Mouse (Mus musculus): ENCODE measurements around the gene Fam205a1.
"Not testable (repeated sequence)": the region's sequence is repeated elsewhere in the genome, so short reads cannot be mapped to it uniquely, and the experiment has no call there.

Gene Fam205a1

GRCm38 (mm10) chr4:42853788-42854187 is at the start of gene Fam205a1:
TSS of gene Fam205a1 (minus strand) at chr4:42853888.
- not testable (repeated sequence) for DNase-seq (ENCODE audit: low spot score)

DNA sequence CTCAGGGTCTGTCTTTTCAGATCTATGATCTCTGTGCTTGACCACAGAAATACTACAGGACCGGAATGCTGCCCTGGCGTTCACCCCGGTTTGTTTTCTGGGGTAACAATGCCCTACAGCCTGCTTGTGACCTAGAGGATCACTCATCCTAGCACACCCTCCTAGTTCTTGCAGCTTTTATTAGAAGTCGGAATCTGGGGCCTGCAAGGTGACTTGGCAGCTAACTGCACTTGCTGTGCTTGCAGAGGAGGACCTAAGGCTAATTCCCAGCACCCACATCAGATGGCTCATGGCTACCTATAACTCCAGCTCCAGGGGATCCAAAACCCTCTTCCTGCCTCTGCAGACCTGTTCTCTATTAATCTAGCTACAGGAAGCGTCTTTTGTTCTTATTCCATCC is 49.0 kb upstream of the Fam205a1 start:
- DNase-seq (ENCODE audit: low spot score) = no peak

DNA sequence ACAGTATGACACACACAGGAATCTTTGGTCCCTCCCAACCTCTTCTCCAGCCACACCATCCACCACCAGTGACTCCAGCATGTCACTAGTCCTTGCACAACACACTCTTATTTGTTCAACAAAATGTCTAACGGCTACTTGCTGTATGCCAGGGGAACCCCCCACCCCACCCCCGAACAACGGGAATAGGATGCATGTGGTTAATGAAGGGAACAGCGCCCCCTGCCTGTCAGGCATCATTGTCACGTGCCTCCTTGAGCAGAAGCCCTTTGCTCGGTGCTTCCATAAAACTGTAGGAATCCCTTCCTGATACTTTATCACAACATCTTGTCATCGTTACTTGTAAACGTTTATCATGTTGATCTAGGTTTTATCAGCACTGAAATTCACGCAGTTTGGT is 48.5 kb upstream of the Fam205a1 start:
- no peak for DNase-seq (ENCODE audit: low spot score)

DNA sequence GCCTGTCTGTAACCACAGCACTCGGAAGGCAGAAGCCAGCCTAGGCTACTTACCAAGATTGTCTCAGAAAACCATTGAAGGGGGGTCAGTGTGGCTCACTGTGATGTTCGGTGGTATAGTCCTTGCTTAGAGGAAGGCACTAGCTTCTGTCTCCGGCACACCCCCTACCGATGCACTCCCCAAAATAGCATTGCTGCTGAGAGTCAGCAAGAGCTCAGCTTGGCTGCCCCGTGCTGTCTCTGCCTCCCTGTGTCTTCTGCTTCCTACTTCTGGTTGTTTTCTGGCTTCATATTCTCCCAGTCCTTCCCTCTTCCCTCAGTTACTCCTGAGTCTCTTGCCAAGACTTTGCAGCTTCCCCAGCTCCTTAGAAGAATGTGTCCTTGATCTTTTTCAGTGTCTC is 47.2 kb upstream of the Fam205a1 start:
- no peak for DNase-seq (ENCODE audit: low spot score)

DNA sequence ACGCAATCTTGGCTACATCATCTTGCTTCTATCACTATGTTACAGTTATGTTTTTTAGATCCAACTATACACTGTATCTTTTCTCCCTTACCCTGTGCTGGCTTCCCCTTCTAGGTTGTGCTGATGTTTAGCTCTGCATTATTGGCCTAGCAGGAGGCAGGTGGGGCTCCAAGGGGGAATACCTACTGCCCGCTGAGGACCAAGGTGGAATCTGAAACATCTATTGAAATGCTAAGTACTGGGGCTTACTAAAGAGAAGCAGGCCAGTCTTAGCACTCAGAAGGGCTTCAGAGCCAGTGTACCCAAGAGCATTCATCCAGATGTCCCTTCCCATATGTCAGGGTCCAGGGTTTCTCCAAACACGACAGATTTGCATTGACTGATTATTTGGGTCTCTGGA is 45.2 kb upstream of the Fam205a1 start:
- no peak for DNase-seq (ENCODE audit: low spot score)

DNA sequence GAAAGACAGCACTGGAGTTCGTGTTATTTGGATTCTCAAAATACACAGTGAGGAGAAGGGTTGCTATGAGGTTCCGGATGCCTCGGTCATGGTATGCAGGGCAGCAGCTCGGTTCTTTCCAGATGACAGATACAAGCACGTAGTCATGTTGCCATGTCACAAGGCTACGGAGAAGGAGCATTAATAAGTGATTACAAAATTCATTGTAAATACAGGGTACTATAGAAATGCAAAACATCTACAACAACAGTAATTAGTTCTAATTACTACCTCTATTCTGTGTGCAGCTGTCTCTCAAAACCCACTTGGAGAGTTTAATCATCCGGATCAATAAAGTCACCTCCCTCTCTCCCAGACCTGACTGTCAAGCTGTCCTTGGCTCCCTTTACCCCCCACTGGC is 41.4 kb upstream of the Fam205a1 start:
- DNase-seq (ENCODE audit: low spot score) = no peak

- no peak for DNase-seq (ENCODE audit: low spot score)
Measured at GRCm38 (mm10) chr4:42891176-42891575, 37.5 kb upstream of the Fam205a1 start.

- DNase-seq (ENCODE audit: low spot score) = no peak
Measured at GRCm38 (mm10) chr4:42888806-42889205, 35.1 kb upstream of the Fam205a1 start.

GRCm38 (mm10) chr4:42886926-42887325 is 33.2 kb upstream of the Fam205a1 start:
- no peak for DNase-seq (ENCODE audit: low spot score)

GRCm38 (mm10) chr4:42880677-42880948 is 26.9 kb upstream of the Fam205a1 start:
- no peak for DNase-seq (ENCODE audit: low spot score)

DNA sequence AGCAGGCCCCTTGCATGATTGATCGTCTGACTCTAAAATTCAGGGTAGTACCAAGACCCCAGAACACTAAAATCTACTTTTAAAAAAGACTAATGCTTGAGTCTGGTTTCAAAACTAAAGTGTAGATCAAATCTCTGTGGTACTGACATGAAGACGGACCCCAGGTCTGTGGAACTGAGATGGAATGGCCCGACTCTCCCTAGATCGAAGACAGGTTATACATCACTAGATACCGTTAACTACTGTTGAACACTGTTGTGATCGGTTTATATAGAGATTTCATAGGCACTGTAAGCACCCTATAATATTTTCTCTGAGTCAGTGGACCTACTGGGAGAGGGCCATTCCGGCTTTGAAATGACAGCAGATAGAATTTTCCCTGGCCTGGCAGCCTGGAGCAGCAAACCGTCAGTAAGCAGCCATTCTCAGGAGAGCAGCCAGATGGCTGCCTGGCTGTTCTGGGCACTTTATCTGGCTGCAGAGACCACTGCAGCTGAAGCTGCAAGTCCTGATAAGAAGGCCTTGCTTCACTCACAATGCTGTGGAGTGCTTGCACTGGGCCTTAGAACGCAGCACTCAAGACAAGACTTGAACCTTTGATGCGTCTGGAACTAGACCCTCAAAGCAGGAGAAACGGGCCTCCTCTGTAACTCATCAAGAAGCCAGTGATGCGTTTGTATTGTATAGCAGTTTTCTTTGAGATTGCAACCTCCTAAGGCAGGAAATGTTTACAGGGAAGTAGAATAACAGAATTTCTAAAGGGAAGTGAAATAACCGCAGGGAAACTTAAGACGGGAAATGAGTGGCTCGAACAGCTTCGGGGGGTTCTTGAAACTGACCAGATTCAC is 26.4 kb upstream of the Fam205a1 start:
- DNase-seq (ENCODE audit: low spot score) = no peak

DNA sequence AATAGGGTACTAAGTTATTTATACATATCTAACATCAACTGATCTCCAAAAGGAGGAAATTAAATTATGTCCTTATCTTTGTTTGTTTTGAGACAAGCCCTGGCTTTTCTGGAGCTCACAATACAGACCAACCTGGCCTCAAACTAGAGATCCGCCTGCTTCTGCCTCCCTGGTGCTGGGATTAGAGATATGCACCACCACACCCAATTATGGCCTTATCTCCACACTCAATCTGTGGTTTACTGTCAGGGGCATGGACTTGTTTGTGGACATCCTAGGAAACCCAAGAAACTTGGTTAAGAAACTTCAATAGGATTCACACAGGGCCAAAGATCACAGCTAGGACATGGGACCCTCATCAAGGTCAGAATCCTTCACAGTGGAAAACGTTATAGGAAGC is 24.0 kb upstream of the Fam205a1 start:
- no peak for DNase-seq (ENCODE audit: low spot score)

DNA sequence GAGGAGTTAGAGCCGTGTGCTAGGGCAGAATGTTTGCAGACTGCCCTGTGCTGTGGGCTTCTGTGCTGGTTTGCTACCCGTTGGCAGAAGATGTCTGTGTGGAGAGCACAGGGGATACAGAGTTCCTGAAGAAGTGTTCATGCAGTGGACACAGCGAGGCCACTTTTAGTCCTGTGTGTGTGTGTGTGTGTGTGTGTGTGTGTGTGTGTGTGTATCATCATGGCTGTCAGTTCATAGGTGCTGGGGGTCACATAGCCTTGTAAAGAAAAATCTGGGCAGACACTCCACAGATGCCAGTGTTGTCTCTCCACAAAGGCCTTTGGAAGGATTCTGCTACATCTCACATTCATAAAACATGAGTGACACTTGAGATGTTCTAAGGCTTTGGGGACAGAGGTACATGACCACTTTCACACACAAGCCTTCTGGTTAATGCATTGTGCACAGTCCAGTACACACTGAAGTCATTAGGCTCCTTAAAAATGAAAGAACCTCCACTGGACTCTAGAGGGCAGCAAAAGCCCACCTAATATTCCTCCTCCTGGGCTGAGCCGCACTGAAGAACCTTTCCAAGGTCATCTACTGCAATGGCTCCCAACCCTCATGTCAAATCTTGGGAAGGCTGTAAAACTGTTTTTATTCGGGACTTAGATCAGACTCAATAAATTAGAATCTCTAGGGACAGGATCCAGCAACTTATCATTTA is 23.1 kb upstream of the Fam205a1 start:
- peak; percentile 41 for DNase-seq (ENCODE audit: low spot score)

- DNase-seq (ENCODE audit: low spot score) = no peak
Measured at GRCm38 (mm10) chr4:42874134-42874533, 20.4 kb upstream of the Fam205a1 start, which contains the start of gene Fam205c. TSS of gene Fam205c (minus strand) at chr4:42874234.

DNA sequence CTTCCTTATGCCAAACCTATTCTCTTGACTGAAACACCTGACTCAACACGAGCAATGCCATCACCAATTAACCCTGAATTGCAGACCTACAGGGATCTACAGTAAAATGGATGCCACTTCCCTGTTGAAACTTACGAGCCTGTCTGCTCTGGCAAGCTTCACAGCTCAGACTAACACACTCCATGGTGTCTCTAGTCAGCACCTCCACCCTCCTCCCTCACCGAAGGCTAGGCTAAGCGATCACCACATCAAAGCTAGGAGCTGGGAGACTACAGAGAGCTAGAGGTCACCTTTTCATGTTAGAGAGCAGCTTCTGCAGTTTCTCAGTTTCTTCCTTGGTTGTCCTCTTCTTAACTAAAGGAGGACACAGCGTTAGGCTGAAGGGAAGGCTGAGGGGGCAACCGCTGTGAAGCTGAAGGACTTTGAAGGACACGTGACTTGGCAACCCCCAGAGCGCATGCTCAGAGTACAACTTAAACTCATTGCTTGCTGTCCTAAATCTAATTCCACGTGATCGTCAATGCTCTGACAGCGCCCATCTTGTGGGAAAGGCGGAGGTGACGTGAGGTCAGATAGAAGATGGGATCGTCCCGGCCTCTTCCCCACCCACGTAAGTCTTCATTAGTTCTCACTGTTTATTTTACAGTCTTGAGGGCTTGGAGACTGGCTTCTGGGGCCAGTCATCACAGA is 19.2 kb upstream of the Fam205a1 start:
- DNase-seq (ENCODE audit: low spot score) = no peak

- DNase-seq (ENCODE audit: low spot score) = no peak
Measured at GRCm38 (mm10) chr4:42872151-42872550, 18.5 kb upstream of the Fam205a1 start.

DNA sequence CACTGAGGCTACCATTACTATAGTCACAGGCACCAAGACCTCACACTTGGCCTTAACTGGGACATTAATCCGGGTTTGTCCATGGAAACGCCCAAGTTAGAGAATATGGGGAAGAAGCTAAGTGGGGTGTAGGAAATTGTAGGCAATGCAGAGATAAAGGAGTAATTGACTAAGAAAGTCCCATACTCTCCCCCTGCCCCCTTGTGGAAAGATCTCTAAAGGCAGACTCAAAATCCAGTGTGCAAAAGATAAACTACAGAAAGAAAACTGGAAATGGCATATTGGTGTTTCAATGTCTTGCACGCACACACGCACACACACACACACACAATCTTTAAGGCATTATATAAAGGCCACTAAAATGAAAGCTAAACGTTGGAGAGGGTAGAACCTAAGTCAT is 17.1 kb upstream of the Fam205a1 start:
- no peak for DNase-seq (ENCODE audit: low spot score)

DNA sequence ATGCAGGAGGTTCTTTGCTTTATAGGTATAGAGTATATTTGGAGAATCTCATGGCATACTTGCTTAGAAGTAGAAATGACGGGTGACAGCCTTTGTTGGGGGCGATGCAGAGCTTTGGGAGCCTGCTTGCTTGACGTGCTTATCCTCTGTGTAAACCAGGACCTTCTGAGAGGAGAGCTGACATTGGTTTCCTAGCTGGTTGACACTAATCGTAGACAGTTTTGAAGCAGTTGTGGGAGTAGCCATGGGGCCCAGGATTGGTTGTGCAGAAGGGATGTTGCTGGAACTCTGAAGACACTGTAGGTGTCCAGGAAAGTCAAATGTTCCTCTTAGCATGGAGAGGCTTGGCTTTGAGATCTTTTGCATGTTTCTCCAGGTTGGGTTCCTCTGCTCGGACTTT is 14.5 kb upstream of the Fam205a1 start:
- DNase-seq (ENCODE audit: low spot score) = no peak

- no peak for DNase-seq (ENCODE audit: low spot score)
Measured at GRCm38 (mm10) chr4:42867390-42867789, 13.7 kb upstream of the Fam205a1 start.

- not testable (repeated sequence) for DNase-seq (ENCODE audit: low spot score)
Measured at GRCm38 (mm10) chr4:42863487-42863886, 9.8 kb upstream of the Fam205a1 start.

GRCm38 (mm10) chr4:42860483-42860882 is 6.8 kb upstream of the Fam205a1 start:
- DNase-seq (ENCODE audit: low spot score) = not testable (repeated sequence)

DNA sequence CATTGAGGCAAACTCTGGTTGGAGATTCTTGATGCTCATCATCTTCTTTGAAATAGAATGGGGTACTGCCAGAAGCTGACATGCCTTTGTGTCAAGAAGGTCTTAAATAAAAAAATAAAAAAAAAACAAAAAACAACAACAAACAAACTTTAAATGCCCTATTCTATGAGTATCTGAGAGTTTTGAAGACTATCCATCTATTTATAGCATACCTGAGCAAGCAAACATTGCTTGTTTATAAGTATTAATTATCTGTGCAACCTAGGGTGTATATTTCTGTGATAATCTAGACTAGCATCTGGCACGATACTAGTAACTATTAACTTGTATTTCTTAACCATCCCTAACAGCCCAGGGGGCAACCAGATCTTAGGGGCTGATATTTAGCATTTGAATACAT is 3.0 kb upstream of the Fam205a1 start, which contains the start of gene Gm12394:
TSS of gene Gm12394 (minus strand) at position 101 of the 400 bp plus-strand sequence.
- not testable (repeated sequence) for DNase-seq (ENCODE audit: low spot score)

Data from ovary, postnatal 14 days (tissue).